Mouse (Mus musculus) thymus, postnatal 0 days (tissue): ENCODE measurements around the gene 2900011O08Rik. TPM values are rescaled to one million over a fixed set of nuclear protein-coding genes. Genes with fewer than 3 reads are reported as not detected.

Experiments used
- DNase-seq: peaks from one replicate; pipeline ENCODE4 v3.0.0-alpha.2; 2015; ENCODE audit warnings: low spot score
- microRNA-seq: library from miRNA; unstranded; fragments of <30 nt; microRNA quantifications from one replicate; pipeline ENCODE4, GENCODE M21; 2016; ENCODE audit warnings: borderline number of aligned reads
- polyA plus RNA-seq: library from polyadenylated mRNA; unstranded; fragments of >200 nt; fragmentation: Nextera tagmentation; extraction: Ambion mirVana; gene quantifications from 2 replicates; pipeline ENCODE4 v1.2.1, GENCODE M21; 2015

2900011O08Rik gene
- polyA plus RNA-seq, 1 experiment from 2014 or later, result 0.05 TPM

- no peak for DNase-seq
Observed at GRCm38 (mm10) chr16:14131838-14132237, 145.4 kb downstream of the 2900011O08Rik start.

DNA sequence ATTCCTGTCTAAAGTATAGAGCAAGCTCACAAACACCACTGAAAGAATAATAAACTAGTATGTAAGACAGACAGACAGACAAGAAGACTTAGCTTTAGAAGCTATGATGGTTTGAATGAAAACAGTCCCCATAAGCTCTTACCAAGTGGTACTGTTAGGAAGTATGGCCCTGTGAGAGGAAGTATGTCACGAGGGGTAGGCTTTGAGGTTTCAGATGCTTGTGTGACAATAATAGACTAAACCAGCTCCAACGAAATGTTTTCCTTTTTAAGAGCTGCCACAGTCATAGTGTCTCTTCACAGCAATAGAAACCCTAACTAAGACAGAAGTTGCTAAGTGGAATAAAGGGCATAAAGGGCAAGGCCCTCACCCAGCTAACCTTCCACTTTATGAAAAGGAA lies 148.6 kb downstream of the 2900011O08Rik start:
- no peak for DNase-seq

- no peak for DNase-seq
Observed at GRCm38 (mm10) chr16:14137976-14138561, 151.7 kb downstream of the 2900011O08Rik start.

GRCm38 (mm10) chr16:14139106-14139505 lies 152.7 kb downstream of the 2900011O08Rik start:
- DNase-seq, result no peak

GRCm38 (mm10) chr16:14143298-14143697 lies 156.9 kb downstream of the 2900011O08Rik start:
- no peak for DNase-seq

GRCm38 (mm10) chr16:14147712-14148111 lies 161.3 kb downstream of the 2900011O08Rik start:
- DNase-seq, result no peak

Small RNAs within 50 kb of the gene (microRNA-seq; reads per million reads assigned to microRNA genes)
- not detected for gene Gm27671

Other genes with a start within 250 kb of the 2900011O08Rik start
- gene Rrn3, start 205.9 kb upstream of the 2900011O08Rik start, polyA plus RNA-seq, result 48.8 and 51.5 TPM in 2 replicates
- gene Ntan1, start 167.8 kb upstream of the 2900011O08Rik start, polyA plus RNA-seq, result 150 and 155 TPM in 2 replicates
- 36.3 and 38.5 TPM in 2 replicates for gene Pdxdc1, start 83.5 kb upstream of the 2900011O08Rik start, polyA plus RNA-seq
- gene Mpv17l, start 83.4 kb upstream of the 2900011O08Rik start, polyA plus RNA-seq, result 0.79 and 1.3 TPM in 2 replicates
- not detected in 2 replicates for gene Ifitm7, start 284 bp downstream of the 2900011O08Rik start, polyA plus RNA-seq
- 103 and 112 TPM in 2 replicates for gene Nde1, start 176.7 kb downstream of the 2900011O08Rik start, polyA plus RNA-seq
- 13.6 and 16.3 TPM in 2 replicates for gene Marf1, start 176.7 kb downstream of the 2900011O08Rik start, polyA plus RNA-seq